Mouse (Mus musculus) liver, adult 2 months (tissue): ENCODE data around the gene Meiob. TPM values are rescaled to one million over a fixed set of nuclear protein-coding genes. Genes with fewer than 3 reads are reported as not detected.

Experiments
- DNase-seq: peaks from one replicate; pipeline ENCODE4 v3.0.0-alpha.2; 2011; ENCODE audit warnings: low read depth, low spot score; ENCODE audit errors: extremely low read depth
- H3K27ac ChIP-seq: fragments of 200-500 bp; replicated peaks from 2 replicates; pipeline ENCODE4 v1.5.1; 2012; ENCODE audit warnings: low read depth, mild to moderate bottlenecking, control low read depth, inconsistent platforms, low read length; ENCODE audit not compliant: insufficient read depth
- H3K27me3 ChIP-seq: fragments of 200-500 bp; 2 replicates; pipeline ENCODE4 v1.6.1; 2012; ENCODE audit warnings: mild to moderate bottlenecking, moderate library complexity, low read length, inconsistent platforms; ENCODE audit not compliant: control insufficient read depth, insufficient read depth
- H3K36me3 ChIP-seq: fragments of 200-500 bp; 2 replicates; pipeline ENCODE4 v1.6.1; 2012; ENCODE audit warnings: low read length, inconsistent platforms; ENCODE audit not compliant: control insufficient read depth, insufficient read depth
- H3K4me1 ChIP-seq: fragments of 200-500 bp; 2 replicates; pipeline ENCODE4 v1.6.1; 2011; ENCODE audit warnings: low read length; ENCODE audit not compliant: control insufficient read depth, insufficient read depth
- H3K4me3 ChIP-seq: fragments of 200-500 bp; 2 replicates; pipeline ENCODE4 v1.5.1; 2011; ENCODE audit warnings: low read depth, mild to moderate bottlenecking, control low read depth, low read length, moderate library complexity; ENCODE audit not compliant: insufficient read depth
- H3K79me2 ChIP-seq: fragments of 200-500 bp; 2 replicates; pipeline ENCODE4 v1.6.1; 2012; ENCODE audit warnings: inconsistent platforms, mild to moderate bottlenecking, low read length, moderate library complexity; ENCODE audit not compliant: control insufficient read depth, insufficient read depth
- H3K9ac ChIP-seq: fragments of 200-500 bp; 2 replicates; pipeline ENCODE4 v1.6.1; 2012; ENCODE audit warnings: low read depth, mild to moderate bottlenecking, control low read depth, inconsistent platforms, low read length
- CTCF ChIP-seq: fragments of 200-500 bp; IDR thresholded peaks from 2 replicates; pipeline ENCODE4 v1.5.1; 2011; ENCODE audit warnings: low read depth, low read length, control low read depth
- POLR2A ChIP-seq: fragments of 200-500 bp; IDR thresholded peaks from 2 replicates; pipeline ENCODE4 v1.6.1; 2011; ENCODE audit warnings: low read length, control low read depth; ENCODE audit not compliant: insufficient read depth; ENCODE audit errors: extremely low read depth
- WGBS: fragments of 180-500 bp; shearing (Covaris S2); methylation state at CpG from one replicate; pipeline ENCODE4 v1.1.7; 2018; 5-methylcytosine and 5-hydroxymethylcytosine counted together
- polyA plus RNA-seq: library from polyadenylated mRNA; depleted of rRNA; stranded (reverse); fragments of >200 nt; gene quantifications from 2 replicates; pipeline ENCODE4 v1.2.3, GENCODE M21; 2012; rRNA removed
- total RNA-seq: library from RNA; depleted of rRNA; stranded (reverse); fragments of >200 nt; gene quantifications from 2 replicates; pipeline ENCODE4 v1.2.3, GENCODE M21; 2014; rRNA removed

Gene Meiob
- total RNA-seq (4.9 and 6.7 TPM in 2 replicates), polyA plus RNA-seq (0.59 and 0.75 TPM in 2 replicates)

DNA sequence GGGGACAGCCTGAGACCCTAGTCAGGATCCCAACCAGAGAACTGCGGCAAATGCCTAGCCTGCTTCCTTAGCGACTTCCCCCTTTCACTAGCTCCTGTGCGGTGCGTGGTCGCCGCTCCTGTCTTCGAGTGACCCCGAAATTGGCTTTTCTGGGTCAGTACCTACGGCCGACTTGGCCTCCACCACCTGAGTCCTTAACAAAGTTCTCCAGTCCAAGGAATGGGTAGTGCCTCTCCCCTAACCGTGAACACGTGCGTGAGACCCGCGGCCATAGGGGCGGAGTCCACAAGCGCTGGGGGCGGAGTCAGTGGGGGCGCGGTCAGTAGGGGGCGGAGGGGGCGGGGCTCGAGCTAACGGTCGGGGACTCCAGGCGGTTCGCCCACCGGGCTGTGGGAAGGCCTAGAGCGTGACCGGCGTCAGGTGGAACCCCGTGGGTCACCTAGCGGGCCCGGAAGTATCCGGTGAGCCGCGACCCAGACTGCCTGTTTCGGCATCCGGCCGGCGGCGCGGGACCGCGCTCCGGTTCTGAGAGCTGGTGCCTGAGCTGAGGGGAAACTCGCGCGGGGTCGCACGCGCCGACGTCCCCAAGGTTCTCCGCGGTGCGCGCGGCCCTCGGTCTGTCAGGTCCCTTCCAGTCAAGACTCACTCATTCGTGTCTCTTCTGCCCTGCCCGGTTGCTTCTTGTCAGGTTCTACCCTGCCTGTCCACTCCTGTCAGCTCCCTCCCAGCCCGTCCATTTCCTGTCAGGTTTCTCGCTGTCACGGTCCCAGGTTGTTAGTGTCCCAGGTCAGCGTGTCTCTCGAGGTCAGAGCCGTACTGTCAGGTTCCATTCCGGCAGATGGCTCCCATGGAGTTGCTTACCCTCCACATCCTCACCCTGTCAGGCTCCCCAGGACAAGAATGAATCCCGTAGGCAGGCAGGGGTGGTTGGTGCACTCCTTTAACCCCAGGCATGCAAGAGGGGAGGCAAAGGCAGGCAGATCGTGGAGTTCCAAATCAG lies at the start of gene Meiob:
Gene Meiob, plus strand, starts transcription at position 338 of the 1,000 bp plus-strand sequence.
- Histone ChIP-seq H3K9ac (peak within 1 kb of the TSS; percentile 84), H3K4me1 (0 out of 2 replicates have a peak, but pooled peaks cover 1% of the 10 kb centered on the region), H3K36me3 (no peaks in the 10 kb centered on the region), H3K4me3 (peak within 1 kb of the TSS; percentile 71), H3K79me2 (no peaks in the 10 kb centered on the region), H3K27ac (peak within 1 kb of the TSS; percentile 78), H3K27me3 (no peaks in the 10 kb centered on the region)
- DNase-seq = peak; percentile 77
- WGBS = under 1% methylated on average over 71 of the region's 71 CpGs
- TF ChIP-seq CTCF (no peak), POLR2A (peak; percentile 55; the same call in 1 of the 2 replicates)

DNA sequence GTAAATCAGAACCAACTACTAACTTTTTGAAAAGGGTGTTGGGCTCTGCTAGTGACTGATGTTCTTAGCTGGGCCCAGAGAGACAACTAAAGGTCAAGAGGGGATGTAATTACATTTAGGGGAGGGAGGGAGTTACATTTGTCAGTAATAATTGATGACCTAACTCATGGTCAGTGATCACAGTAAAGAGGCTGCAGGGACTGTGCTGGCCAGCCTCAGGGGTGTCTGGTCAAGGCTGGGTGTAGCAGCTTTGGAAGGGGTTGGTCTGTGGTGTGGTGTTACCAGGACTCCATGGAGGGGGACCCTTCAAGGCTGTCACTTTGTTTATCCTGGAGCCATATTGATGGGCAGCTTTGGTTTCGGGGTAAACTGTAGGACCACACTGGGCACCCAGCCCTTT lies 46.7 kb upstream of the Meiob start:
- Histone ChIP-seq H3K36me3 (no peaks in the 10 kb centered on the region), H3K4me3 (no peak overlapping the region), H3K79me2 (no peaks in the 10 kb centered on the region), H3K27ac (no peak overlapping the region), H3K9ac (no peak overlapping the region), H3K4me1 (peaks cover 5% of the 10 kb centered on the region; the same call in 1 of the 2 replicates), H3K27me3 (peaks cover 7% of the 10 kb centered on the region; the same call in 1 of the 2 replicates)
- no peak for DNase-seq
- TF ChIP-seq CTCF (no peak), POLR2A (no peak)
- 90% methylated on average over 1 of the region's 1 CpGs for WGBS

DNA sequence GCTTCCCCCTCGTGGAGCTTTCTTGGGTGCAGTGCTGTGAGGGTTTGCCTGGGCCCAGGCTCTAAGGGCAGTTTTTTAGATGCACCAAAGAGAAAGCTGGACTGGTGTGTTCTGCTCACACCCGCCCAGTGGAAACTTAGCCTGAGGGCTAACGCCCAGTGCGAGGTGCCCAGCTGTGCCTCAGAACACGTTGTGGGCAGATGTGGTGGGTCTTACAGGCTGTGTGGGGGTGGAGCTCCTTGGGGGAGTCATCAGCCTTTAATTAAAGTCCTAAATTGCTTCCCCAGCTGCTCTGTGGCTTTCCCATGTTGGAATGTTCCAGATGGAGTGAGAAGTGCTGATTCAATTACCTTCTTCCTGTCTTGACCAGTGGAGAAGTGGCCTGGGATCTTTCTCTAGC lies 43.0 kb upstream of the Meiob start:
- Histone ChIP-seq H3K9ac (no peak overlapping the region), H3K4me3 (no peak overlapping the region), H3K4me1 (no peaks in the 10 kb centered on the region), H3K27me3 (no peaks in the 10 kb centered on the region), H3K36me3 (no peaks in the 10 kb centered on the region), H3K27ac (no peak overlapping the region), H3K79me2 (no peaks in the 10 kb centered on the region)
- 64% methylated on average over 5 of the region's 5 CpGs for WGBS
- DNase-seq = no peak
- TF ChIP-seq CTCF (no peak), POLR2A (no peak)

DNA sequence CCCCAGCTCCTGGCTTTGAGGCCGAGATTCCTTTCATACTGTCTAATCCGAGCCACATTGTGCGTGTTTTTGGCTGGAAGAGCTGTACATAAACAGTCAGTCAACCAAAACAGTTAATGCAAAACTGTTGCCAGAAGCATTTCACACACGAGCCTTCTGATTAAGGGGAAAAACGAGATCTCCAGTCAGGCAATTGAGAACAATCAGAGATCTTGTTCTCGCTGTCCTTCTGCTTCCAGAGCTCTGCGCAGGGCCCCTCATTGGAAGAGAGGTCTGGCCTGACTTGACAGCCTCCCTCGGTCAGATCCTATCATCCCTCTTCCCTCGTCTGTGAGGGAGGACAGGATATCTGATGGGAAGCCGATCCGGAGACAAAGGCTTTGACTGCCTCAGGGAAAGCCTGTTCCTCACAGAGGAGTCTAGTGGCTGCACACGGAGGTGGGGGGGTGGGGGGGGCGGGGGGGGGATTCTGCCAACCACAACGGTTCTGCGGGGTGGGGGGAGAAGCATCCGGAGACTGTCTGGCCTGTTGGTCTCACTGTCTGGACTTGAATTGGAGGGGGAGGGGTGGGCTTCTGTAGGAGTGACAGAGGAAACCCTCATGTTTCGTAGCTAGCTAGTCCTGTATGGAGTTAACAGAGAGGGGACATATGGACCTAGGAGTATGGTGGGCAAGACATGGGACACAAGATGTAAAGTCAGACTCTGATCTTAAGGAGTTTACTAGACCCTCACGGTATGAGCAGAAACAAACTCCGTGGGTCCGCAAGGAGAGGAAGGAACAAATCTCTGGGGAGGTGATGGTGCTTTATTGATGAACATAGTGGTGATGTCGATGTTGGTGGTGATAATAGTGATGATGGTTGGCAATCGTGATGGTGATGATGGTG lies 38.8 kb upstream of the Meiob start:
- no peaks in the 10 kb centered on the region for H3K4me1 ChIP-seq
- TF ChIP-seq POLR2A (no peak), CTCF (no peak)
- no peak overlapping the region for H3K4me3 ChIP-seq
- DNase-seq = no peak
- no peaks in the 10 kb centered on the region for H3K27me3 ChIP-seq
- WGBS = 63% methylated on average over 21 of the region's 22 CpGs
- H3K79me2 ChIP-seq = no peaks in the 10 kb centered on the region
- H3K9ac ChIP-seq = no peak overlapping the region
- H3K36me3 ChIP-seq = no peaks in the 10 kb centered on the region
- H3K27ac ChIP-seq = no peak overlapping the region

DNA sequence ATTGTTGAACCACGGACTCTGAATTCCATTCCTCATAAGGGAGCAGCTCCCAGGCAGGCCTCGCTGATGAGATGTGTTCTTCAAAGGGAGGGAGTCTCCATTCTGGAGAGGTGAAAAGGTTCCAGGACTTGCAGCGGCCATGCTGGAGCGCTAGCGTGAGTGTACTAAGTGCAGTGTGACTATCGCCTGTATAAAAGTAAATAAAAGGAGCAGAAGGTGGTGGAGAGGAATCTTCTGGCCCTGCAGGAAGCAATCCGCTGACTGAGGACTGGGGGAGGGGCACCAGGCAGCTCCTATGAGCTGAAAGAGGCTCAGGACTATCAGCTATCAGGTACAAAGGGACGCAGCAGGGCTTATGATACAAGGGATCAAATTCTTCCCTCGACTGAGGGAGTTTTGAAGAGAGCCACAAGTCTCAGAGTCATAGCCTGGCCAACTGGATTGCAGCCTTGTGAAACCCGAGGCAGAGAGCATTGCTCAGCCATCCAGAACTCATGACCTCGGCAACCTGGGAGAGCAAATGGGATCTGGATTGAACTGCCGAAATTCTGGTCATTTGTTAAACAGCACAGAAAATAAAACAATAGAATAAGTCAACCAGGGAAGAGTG lies 37.7 kb upstream of the Meiob start:
- Histone ChIP-seq H3K79me2 (no peaks in the 10 kb centered on the region), H3K27ac (no peak overlapping the region), H3K9ac (no peak overlapping the region), H3K4me3 (no peak overlapping the region), H3K36me3 (no peaks in the 10 kb centered on the region), H3K4me1 (no peaks in the 10 kb centered on the region), H3K27me3 (no peaks in the 10 kb centered on the region)
- no peak for TF ChIP-seq POLR2A
- no peak for TF ChIP-seq CTCF
- 58% methylated on average over 12 of the region's 12 CpGs for WGBS
- DNase-seq = peak; percentile 39
